Mouse (Mus musculus): ENCODE data around the gene Skiv2l. TPM values are rescaled to one million over a fixed set of nuclear protein-coding genes. Genes with fewer than 3 reads are reported as not detected.
A peak's percentile ranks its signal among the peaks of the same experiment; 100 is the strongest.

Skiv2l gene
- polyA plus RNA-seq, 1 experiment: 12.7 TPM

DNA sequence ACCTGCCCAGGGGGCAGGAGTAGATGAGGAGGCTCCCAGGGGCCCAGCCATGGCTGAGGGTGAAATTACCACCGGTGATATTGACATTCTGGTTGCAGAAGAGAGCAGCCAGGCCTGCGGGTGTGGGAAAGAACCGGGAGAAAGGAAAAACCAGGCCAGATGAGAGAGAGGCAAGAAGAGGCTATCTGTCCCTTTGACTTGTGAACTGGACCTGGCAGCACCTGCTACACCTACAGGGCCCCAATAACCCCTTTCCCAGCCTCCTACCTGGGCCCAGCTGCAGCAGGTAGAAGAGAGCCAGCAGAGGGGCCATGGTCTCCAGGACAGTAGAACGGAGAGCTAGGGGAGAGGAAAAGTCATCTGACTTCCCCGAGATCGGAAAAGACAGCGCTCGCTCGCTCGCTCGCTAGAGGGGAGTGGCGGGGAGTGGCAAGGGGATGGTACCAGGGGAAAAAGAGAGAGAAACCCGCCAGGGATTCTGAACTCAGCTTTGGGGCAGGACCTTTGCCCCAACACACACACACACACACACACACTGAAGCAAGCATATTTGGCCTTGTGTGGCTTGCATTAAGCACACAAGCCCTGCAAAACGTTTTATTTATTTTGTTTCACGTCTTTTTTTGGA lies 31.8 kb upstream of the Skiv2l start, which contains the start of gene Gm20547:
Gene Gm20547, minus strand, starts transcription at position 360 of the 628 bp plus-strand sequence.
- no peak for TF ChIP-seq POLR2A (IDR thresholded peaks at IDR 0.05; ENCODE audit: insufficient read depth, low read length)
- no peak for TF ChIP-seq CTCF (IDR thresholded peaks at IDR 0.05; ENCODE audit: low read depth, low read length)
- TF ChIP-seq EP300 (IDR thresholded peaks at IDR 0.05; ENCODE audit: insufficient read depth, low read depth, low read length): no peak
- H3K4me1 ChIP-seq (ENCODE audit: control insufficient read depth, insufficient read depth, low read length): peaks cover 2% of the 10 kb centered on the region
- H3K9ac ChIP-seq (ENCODE audit: low read depth, poor library complexity, severe bottlenecking): 0 out of 2 replicates have a peak within 1 kb of the TSS, but pooled peaks have one; percentile 10
- no peaks in the 10 kb centered on the region for H3K27me3 ChIP-seq (ENCODE audit: control insufficient read depth, insufficient read depth, low read length, poor library complexity, severe bottlenecking)
- no peak within 1 kb of the TSS for H3K27ac ChIP-seq (ENCODE audit: insufficient read depth, low read length)
- H3K36me3 ChIP-seq (ENCODE audit: control insufficient read depth, insufficient read depth, low read length, poor library complexity, severe bottlenecking): no peaks in the 10 kb centered on the region
- H3K9me3 ChIP-seq (replicated peaks; ENCODE audit: control insufficient read depth, insufficient read depth, low read length, poor library complexity, severe bottlenecking): no peaks in the 10 kb centered on the region
- H3K4me3 ChIP-seq (ENCODE audit: low read depth, low read length): peak within 1 kb of the TSS; percentile 25

DNA sequence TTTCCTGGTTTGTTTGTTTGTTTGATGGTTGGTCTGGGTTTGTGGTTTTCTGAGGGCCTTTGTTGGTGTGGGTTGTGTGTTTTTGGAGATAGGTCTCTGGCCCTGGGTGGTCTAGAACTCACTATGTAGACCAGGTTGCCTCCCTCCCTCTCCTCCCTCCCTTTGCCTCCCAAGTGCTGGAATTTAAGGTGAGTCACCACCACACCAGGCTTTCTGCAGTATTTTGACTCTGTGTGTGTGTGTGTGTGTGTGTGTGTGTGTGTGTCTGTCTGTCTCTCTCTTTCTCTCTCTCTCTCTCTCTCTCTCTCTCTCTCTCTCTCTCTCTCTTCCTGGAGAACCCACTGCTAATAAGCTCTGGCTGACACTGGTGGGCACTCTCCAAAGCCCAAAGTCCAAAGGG lies 31.2 kb upstream of the Skiv2l start:
- H3K9ac ChIP-seq (ENCODE audit: low read depth, poor library complexity, severe bottlenecking): no peak overlapping the region
- no peaks in the 10 kb centered on the region for H3K9me3 ChIP-seq (replicated peaks; ENCODE audit: control insufficient read depth, insufficient read depth, low read length, poor library complexity, severe bottlenecking)
- H3K4me1 ChIP-seq (ENCODE audit: control insufficient read depth, insufficient read depth, low read length): peaks cover 2% of the 10 kb centered on the region
- TF ChIP-seq CTCF (IDR thresholded peaks at IDR 0.05; ENCODE audit: low read depth, low read length) (no peak), EP300 (IDR thresholded peaks at IDR 0.05; ENCODE audit: insufficient read depth, low read depth, low read length) (no peak), POLR2A (IDR thresholded peaks at IDR 0.05; ENCODE audit: insufficient read depth, low read length) (no peak)
- no peaks in the 10 kb centered on the region for H3K36me3 ChIP-seq (ENCODE audit: control insufficient read depth, insufficient read depth, low read length, poor library complexity, severe bottlenecking)
- H3K27me3 ChIP-seq (ENCODE audit: control insufficient read depth, insufficient read depth, low read length, poor library complexity, severe bottlenecking): no peaks in the 10 kb centered on the region
- H3K4me3 ChIP-seq (ENCODE audit: low read depth, low read length): peak overlapping the region; percentile 25; the same call in 1 of the 2 replicates
- no peak overlapping the region for H3K27ac ChIP-seq (ENCODE audit: insufficient read depth, low read length)

DNA sequence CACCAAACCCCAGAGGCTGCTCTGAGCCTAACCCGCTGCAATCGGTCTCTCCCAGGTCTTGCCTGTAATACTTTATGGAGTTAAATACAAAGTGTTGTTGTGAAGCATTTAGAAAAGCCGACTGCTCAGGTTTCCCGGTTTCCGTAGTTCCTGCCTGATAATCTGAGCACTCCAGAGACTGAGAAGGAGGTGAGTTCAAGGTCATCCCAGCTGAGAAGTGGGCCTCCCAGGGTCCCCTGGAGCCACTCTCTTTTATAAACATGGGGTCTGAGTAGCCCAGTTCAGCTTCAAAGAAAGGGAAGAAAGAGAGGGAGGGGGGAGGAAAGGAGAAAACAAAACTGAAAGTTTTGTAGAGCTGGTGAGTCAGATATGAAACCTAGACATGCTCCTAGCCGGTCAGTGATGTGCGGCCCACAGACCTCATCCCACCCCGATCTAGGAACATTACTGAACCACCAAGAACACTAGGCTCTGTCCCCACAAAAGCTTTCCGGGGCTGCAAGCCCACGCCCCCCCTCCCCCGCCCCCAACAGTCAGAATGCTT lies 29.4 kb upstream of the Skiv2l start, which contains the start of gene Zbtb12:
Gene Zbtb12, plus strand, starts transcription at position 148 of the 544 bp plus-strand sequence.
- Histone ChIP-seq H3K27me3 (ENCODE audit: control insufficient read depth, insufficient read depth, low read length, poor library complexity, severe bottlenecking) (no peaks in the 10 kb centered on the region), H3K4me3 (ENCODE audit: low read depth, low read length) (peak within 1 kb of the TSS; percentile 30), H3K9me3 (replicated peaks; ENCODE audit: control insufficient read depth, insufficient read depth, low read length, poor library complexity, severe bottlenecking) (no peaks in the 10 kb centered on the region), H3K9ac (ENCODE audit: low read depth, poor library complexity, severe bottlenecking) (peak within 1 kb of the TSS; percentile 4; the same call in 1 of the 2 replicates), H3K4me1 (ENCODE audit: control insufficient read depth, insufficient read depth, low read length) (peaks cover 2% of the 10 kb centered on the region), H3K36me3 (ENCODE audit: control insufficient read depth, insufficient read depth, low read length, poor library complexity, severe bottlenecking) (no peaks in the 10 kb centered on the region), H3K27ac (ENCODE audit: insufficient read depth, low read length) (no peak within 1 kb of the TSS)
- no peak for TF ChIP-seq EP300 (IDR thresholded peaks at IDR 0.05; ENCODE audit: insufficient read depth, low read depth, low read length)
- no peak for TF ChIP-seq POLR2A (IDR thresholded peaks at IDR 0.05; ENCODE audit: insufficient read depth, low read length)
- no peak for TF ChIP-seq CTCF (IDR thresholded peaks at IDR 0.05; ENCODE audit: low read depth, low read length)

DNA sequence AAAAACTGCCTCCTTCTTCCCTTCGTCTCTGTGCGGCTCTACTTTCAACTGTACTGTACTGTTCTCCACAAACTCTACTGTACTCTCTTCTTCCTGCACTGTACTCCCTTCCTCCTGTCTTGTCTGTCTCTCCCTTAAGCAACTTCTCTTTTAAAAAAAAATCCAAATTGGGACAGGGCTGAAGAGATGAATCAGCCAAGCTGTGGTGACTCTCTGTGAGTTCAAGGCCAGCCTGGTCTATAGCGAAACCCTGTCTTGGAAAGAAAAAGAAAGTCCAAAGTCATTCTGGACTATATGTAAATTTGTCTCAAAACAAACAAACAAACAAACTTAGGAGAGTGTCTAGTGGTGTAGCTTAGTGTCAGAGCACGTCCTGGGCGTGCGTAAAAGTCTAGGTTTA lies 24.3 kb upstream of the Skiv2l start:
- no peak overlapping the region for H3K4me3 ChIP-seq (ENCODE audit: low read depth, low read length)
- no peaks in the 10 kb centered on the region for H3K36me3 ChIP-seq (ENCODE audit: control insufficient read depth, insufficient read depth, low read length, poor library complexity, severe bottlenecking)

DNA sequence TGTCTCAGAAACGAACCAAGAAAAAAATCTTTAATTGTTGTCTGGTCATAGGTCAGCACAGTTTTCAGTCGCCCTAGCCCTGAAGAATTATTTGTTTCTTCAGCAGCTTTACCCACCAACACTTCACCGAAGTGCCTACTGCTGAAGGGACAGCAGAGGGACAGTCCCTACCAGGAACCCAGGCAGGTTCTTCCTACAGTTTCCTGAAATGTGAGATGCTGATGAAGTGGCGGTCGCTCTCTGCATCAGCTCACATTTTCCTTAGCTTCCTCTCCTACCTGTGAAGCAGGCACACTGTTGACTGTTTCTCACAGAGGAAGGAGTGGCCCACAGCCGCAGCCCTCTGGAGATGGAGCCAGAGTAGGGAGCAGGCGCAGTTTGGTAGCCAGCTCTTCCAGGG lies 16.0 kb upstream of the Skiv2l start:
- no peak overlapping the region for H3K27ac ChIP-seq (ENCODE audit: insufficient read depth, low read length)
- no peak overlapping the region for H3K4me3 ChIP-seq (ENCODE audit: low read depth, low read length)
- no peaks in the 10 kb centered on the region for H3K9me3 ChIP-seq (replicated peaks; ENCODE audit: control insufficient read depth, insufficient read depth, low read length, poor library complexity, severe bottlenecking)
- H3K9ac ChIP-seq (ENCODE audit: low read depth, poor library complexity, severe bottlenecking): no peak overlapping the region
- H3K4me1 ChIP-seq (ENCODE audit: control insufficient read depth, insufficient read depth, low read length): no peaks in the 10 kb centered on the region
- no peak for TF ChIP-seq CTCF (IDR thresholded peaks at IDR 0.05; ENCODE audit: low read depth, low read length)
- TF ChIP-seq POLR2A (IDR thresholded peaks at IDR 0.05; ENCODE audit: insufficient read depth, low read length): no peak
- TF ChIP-seq EP300 (IDR thresholded peaks at IDR 0.05; ENCODE audit: insufficient read depth, low read depth, low read length): no peak
- no peaks in the 10 kb centered on the region; the same call in 1 of the 2 replicates for H3K27me3 ChIP-seq (ENCODE audit: control insufficient read depth, insufficient read depth, low read length, poor library complexity, severe bottlenecking)
- no peaks in the 10 kb centered on the region for H3K36me3 ChIP-seq (ENCODE audit: control insufficient read depth, insufficient read depth, low read length, poor library complexity, severe bottlenecking)

More for the DNA sequence above, 24.3 kb upstream of the Skiv2l start:
- TF ChIP-seq POLR2A (IDR thresholded peaks at IDR 0.05; ENCODE audit: insufficient read depth, low read length) (no peak), EP300 (IDR thresholded peaks at IDR 0.05; ENCODE audit: insufficient read depth, low read depth, low read length) (no peak), CTCF (IDR thresholded peaks at IDR 0.05; ENCODE audit: low read depth, low read length) (no peak)
- Histone ChIP-seq H3K9ac (ENCODE audit: low read depth, poor library complexity, severe bottlenecking) (no peak overlapping the region), H3K4me1 (ENCODE audit: control insufficient read depth, insufficient read depth, low read length) (no peaks in the 10 kb centered on the region), H3K27me3 (ENCODE audit: control insufficient read depth, insufficient read depth, low read length, poor library complexity, severe bottlenecking) (no peaks in the 10 kb centered on the region; the same call in 1 of the 2 replicates), H3K9me3 (replicated peaks; ENCODE audit: control insufficient read depth, insufficient read depth, low read length, poor library complexity, severe bottlenecking) (no peaks in the 10 kb centered on the region), H3K27ac (ENCODE audit: insufficient read depth, low read length) (no peak overlapping the region)

Measured in ES-Bruce4 (cell line).